Mouse (Mus musculus) forebrain, embryonic 14.5 days (tissue): ENCODE results near the gene Cfap61. TPM values are rescaled to one million over a fixed set of nuclear protein-coding genes. Genes with fewer than 3 reads are reported as not detected.

Experiments
- ATAC-seq: fragments of 200-750 bp; cut with Nextera tagmentation; 2 replicates; pipeline ENCODE4 v1.8.0; 2017; ENCODE audit warnings: mild to moderate bottlenecking, moderate library complexity
- DNase-seq: peaks from one replicate; pipeline ENCODE4 v3.0.0-alpha.2; 2015; ENCODE audit warnings: low spot score
- H3K27ac ChIP-seq: fragments of 300-500 bp; sonication (generic); 2 replicates; pipeline ENCODE4 v1.5.1; 2014; ENCODE audit warnings: low read depth, mild to moderate bottlenecking, control low read depth, low read length, moderate library complexity
- H3K27me3 ChIP-seq: fragments of 300-500 bp; sonication (generic); replicated peaks from 2 replicates; pipeline ENCODE4 v1.6.1; 2014; ENCODE audit warnings: low read length, control low read depth, mixed read lengths; ENCODE audit not compliant: control insufficient read depth, insufficient read depth
- H3K36me3 ChIP-seq: fragments of 300-500 bp; sonication (generic); 2 replicates; pipeline ENCODE4 v1.6.1; 2014; ENCODE audit warnings: low read length, control low read depth; ENCODE audit not compliant: control insufficient read depth, insufficient read depth
- H3K4me1 ChIP-seq: fragments of 300-500 bp; sonication (generic); 2 replicates; pipeline ENCODE4 v1.6.1; 2014; ENCODE audit warnings: antibody characterized with exemption, low read length, control low read depth; ENCODE audit not compliant: control insufficient read depth, insufficient read depth
- H3K4me2 ChIP-seq: fragments of 300-500 bp; sonication (generic); 2 replicates; pipeline ENCODE4 v1.6.1; 2014; ENCODE audit warnings: mild to moderate bottlenecking, control low read depth, low read length
- H3K4me3 ChIP-seq: fragments of 300-500 bp; sonication (generic); 2 replicates; pipeline ENCODE4 v1.5.1; 2014; ENCODE audit warnings: low read depth, low read length, control low read depth
- H3K9ac ChIP-seq: fragments of 300-500 bp; sonication (generic); 2 replicates; pipeline ENCODE4 v1.6.1; 2014; ENCODE audit warnings: mild to moderate bottlenecking, low read length, control low read depth, moderate library complexity
- H3K9me3 ChIP-seq: fragments of 300-500 bp; sonication (generic); replicated peaks from 2 replicates; pipeline ENCODE4 v1.6.1; 2016; ENCODE audit warnings: low read length, control low read depth, mixed read lengths; ENCODE audit not compliant: control insufficient read depth
- WGBS: fragments of 180-500 bp; shearing (Covaris S2); extraction: QIAGEN DNeasy Blood & Tissue Kit; methylation state at CpG from one replicate; pipeline ENCODE4 v1.1.7; 2014; 5-methylcytosine and 5-hydroxymethylcytosine counted together
- polyA plus RNA-seq: library from polyadenylated mRNA; unstranded; fragments of >200 nt; fragmentation: Nextera tagmentation; extraction: Ambion mirVana; gene quantifications from 2 replicates; pipeline ENCODE4 v1.2.1, GENCODE M21; 2014

The Cfap61 gene
- polyA plus RNA-seq, 1 experiment from 2014 or later, result 2.5 TPM

GRCm38 (mm10) chr2:146172106-146172505, 237.5 kb downstream of the Cfap61 start:
- no peak for ATAC-seq
- peaks cover 19% of the 10 kb centered on the region for H3K4me1 ChIP-seq

DNA sequence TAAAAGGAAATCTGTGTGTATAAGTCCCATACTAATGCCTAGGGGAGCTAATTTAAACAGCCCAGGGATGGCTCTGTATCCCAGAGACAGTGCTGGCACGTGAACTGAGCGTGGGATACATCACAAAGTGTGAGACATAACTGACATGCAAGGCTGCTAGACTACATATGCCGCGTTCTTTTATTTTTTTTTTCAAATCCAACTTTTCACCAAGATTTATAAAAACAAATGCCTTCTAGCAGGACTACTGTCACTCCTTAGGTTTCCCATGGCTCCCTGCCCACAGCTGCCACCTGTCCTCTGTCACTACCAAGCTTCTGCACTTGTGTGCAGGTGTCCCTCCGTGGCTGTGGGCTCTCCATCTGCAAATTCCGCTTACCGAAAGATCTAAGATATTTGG, 239.6 kb downstream of the Cfap61 start:
- Histone ChIP-seq H3K4me1 (peaks cover 8% of the 10 kb centered on the region; the same call in 1 of the 2 replicates), H3K27ac (0 out of 2 replicates have a peak overlapping the region, but pooled peaks have one; percentile 7), H3K9me3 (no peaks in the 10 kb centered on the region), H3K27me3 (no peaks in the 10 kb centered on the region), H3K9ac (no peak overlapping the region), H3K4me2 (no peak overlapping the region), H3K36me3 (no peaks in the 10 kb centered on the region), H3K4me3 (no peak overlapping the region)
- ATAC-seq, result peak; percentile 90
- WGBS, result 69% methylated on average over 7 of the region's 7 CpGs
- DNase-seq, result peak; percentile 79

More at GRCm38 (mm10) chr2:146172106-146172505, 237.5 kb downstream of the Cfap61 start:
- no peaks in the 10 kb centered on the region for H3K27me3 ChIP-seq
- H3K4me2 ChIP-seq, result no peak overlapping the region
- DNase-seq, result peak; percentile 36
- no peak overlapping the region for H3K27ac ChIP-seq
- no peak overlapping the region for H3K9ac ChIP-seq
- H3K4me3 ChIP-seq, result no peak overlapping the region
- no peaks in the 10 kb centered on the region for H3K36me3 ChIP-seq
- 23% methylated on average over 4 of the region's 4 CpGs for WGBS
- H3K9me3 ChIP-seq, result no peaks in the 10 kb centered on the region

- H3K9me3 ChIP-seq, result no peaks in the 10 kb centered on the region
- DNase-seq (no peak), ATAC-seq (no peak)
- H3K36me3 ChIP-seq, result no peaks in the 10 kb centered on the region
- H3K4me1 ChIP-seq, result peaks cover 4% of the 10 kb centered on the region; the same call in 1 of the 2 replicates
- H3K4me2 ChIP-seq, result no peak overlapping the region
- H3K27me3 ChIP-seq, result no peaks in the 10 kb centered on the region
- H3K4me3 ChIP-seq, result no peak overlapping the region
- no peak overlapping the region for H3K27ac ChIP-seq
- no peak overlapping the region for H3K9ac ChIP-seq
- 70% methylated on average over 1 of the region's 1 CpGs for WGBS
These were observed 244.1 kb downstream of the Cfap61 start for GRCm38 (mm10) chr2:146178718-146179117.

DNA sequence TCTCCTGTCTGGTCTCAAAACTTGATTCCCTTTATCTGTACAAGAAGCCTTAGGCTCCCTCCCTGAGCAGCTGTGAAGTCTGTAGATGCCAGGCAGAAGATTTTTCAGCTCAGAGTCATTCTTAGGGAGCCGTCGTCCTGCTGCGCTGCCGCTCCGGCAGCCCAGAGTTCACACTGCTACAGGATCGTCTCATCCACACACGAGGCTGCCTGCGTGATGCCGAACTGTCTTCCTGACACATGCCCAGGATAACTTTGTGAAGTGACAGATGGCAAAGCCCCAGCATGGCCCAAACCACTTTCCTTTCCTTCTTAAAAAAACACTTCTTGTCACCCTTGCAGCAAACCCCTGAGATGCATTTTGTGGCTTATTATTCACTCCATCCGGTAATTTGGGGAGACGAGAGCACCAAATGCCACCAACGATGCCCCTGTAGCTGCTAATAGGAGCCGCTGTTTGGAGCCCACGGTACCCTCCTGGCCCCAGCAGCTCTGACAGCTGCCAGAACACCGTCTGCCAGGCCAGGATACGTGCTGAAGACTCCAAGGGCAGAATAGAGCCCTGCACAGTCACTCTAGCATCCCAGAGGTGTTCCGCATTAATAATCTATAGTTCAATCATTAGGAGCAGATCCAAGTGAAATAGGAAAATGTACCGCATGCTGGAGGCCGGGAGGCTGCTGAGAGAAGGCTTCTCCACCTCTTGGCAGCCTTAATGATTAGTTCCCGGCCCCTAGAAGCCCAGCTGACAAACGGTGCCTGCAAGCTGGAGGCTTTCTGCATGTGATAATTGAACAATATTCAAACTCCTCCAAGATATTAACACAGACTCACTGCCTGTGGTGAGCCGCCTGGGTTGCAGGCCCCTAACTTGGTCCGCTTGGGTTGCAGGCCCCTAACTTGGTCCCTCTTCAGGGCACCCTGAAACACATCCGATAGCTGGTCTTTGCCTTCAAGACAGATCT, 249.5 kb downstream of the Cfap61 start:
- WGBS, result 48% methylated on average over 24 of the region's 24 CpGs
- Histone ChIP-seq H3K4me1 (peaks cover 21% of the 10 kb centered on the region), H3K27me3 (no peaks in the 10 kb centered on the region), H3K27ac (peak overlapping the region; percentile 58), H3K4me2 (peak overlapping the region; percentile 26; the same call in 1 of the 2 replicates), H3K9ac (peak overlapping the region; percentile 30), H3K4me3 (no peak overlapping the region), H3K36me3 (no peaks in the 10 kb centered on the region), H3K9me3 (no peaks in the 10 kb centered on the region)
- DNase-seq (peak; percentile 65), ATAC-seq (peak; percentile 84)

DNA sequence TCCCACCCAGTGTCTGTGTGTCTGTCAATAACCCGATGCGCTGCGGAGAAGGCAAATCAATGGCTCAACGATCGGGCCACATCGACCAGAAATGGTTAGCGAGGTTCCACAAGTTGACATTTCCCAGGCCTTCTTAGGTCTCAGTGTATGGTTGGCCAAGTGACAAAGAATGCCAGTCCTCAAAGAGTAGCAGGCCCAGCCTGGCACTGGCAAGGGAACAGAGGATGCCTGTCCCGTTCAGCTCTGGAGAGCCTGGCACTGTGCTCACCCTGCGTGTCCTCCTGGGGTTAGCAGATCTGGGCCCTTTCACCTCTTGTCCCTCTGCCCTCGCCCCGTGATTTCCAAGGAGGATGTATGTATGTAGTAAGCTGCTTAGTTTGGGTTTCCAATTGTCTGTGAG, 261.5 kb downstream of the Cfap61 start:
- DNase-seq, result no peak
- Histone ChIP-seq H3K9ac (no peak overlapping the region), H3K27ac (no peak overlapping the region), H3K9me3 (no peaks in the 10 kb centered on the region), H3K4me3 (no peak overlapping the region), H3K36me3 (no peaks in the 10 kb centered on the region), H3K27me3 (no peaks in the 10 kb centered on the region), H3K4me1 (no peaks in the 10 kb centered on the region), H3K4me2 (no peak overlapping the region)
- no peak for ATAC-seq
- 93% methylated on average over 11 of the region's 11 CpGs for WGBS

DNA sequence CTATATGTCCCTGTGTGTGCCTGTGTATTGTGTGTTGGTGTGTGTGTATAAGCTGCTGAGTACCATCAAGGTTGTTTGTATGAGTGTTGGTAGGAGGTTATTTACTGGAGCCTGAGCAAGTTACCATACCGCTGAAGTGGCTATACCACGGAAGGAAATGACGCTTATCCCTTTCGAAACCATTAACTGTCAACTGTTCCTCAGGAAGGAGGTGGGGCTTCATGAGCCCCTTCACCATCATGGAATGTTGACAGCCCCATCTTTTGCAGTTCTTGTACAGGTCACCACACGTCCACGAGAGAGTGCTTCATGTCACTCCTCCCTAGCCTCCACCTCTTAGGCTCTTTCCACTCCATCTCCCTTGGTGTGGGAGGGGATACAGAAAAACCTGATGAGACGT, 263.4 kb downstream of the Cfap61 start:
- no peak for DNase-seq
- H3K27me3 ChIP-seq, result no peaks in the 10 kb centered on the region
- no peaks in the 10 kb centered on the region for H3K36me3 ChIP-seq
- 88% methylated on average over 7 of the region's 7 CpGs for WGBS
- no peak overlapping the region for H3K4me3 ChIP-seq
- no peak overlapping the region for H3K9ac ChIP-seq
- ATAC-seq, result no peak
- no peak overlapping the region for H3K27ac ChIP-seq
- H3K4me1 ChIP-seq, result no peaks in the 10 kb centered on the region
- no peak overlapping the region for H3K4me2 ChIP-seq
- H3K9me3 ChIP-seq, result no peaks in the 10 kb centered on the region

GRCm38 (mm10) chr2:146210968-146211367, 276.4 kb downstream of the Cfap61 start:
- Histone ChIP-seq H3K36me3 (no peaks in the 10 kb centered on the region), H3K27me3 (no peaks in the 10 kb centered on the region), H3K27ac (no peak overlapping the region), H3K4me1 (peaks cover 11% of the 10 kb centered on the region), H3K4me2 (no peak overlapping the region), H3K4me3 (no peak overlapping the region), H3K9me3 (no peaks in the 10 kb centered on the region), H3K9ac (no peak overlapping the region)
- no peak for DNase-seq
- ATAC-seq, result no peak
- 20% methylated on average over 4 of the region's 4 CpGs for WGBS

GRCm38 (mm10) chr2:146214715-146215114, 280.1 kb downstream of the Cfap61 start:
- Histone ChIP-seq H3K36me3 (no peaks in the 10 kb centered on the region), H3K27me3 (peaks cover 4% of the 10 kb centered on the region; the same call in 1 of the 2 replicates), H3K27ac (no peak overlapping the region), H3K4me2 (no peak overlapping the region), H3K9ac (no peak overlapping the region), H3K9me3 (no peaks in the 10 kb centered on the region), H3K4me3 (no peak overlapping the region), H3K4me1 (peaks cover 39% of the 10 kb centered on the region)
- peak; percentile 91 for DNase-seq
- peak; percentile 21 for ATAC-seq
- WGBS, result 2% methylated on average over 9 of the region's 9 CpGs
